Mouse (Mus musculus) 3T3-L1 (cell line): ENCODE data around the gene Tada2b.

Experiments used
- DNase-seq: peaks from one replicate; pipeline ENCODE4 v3.0.0-alpha.2; 2015; ENCODE audit warnings: low read depth, low spot score

The Tada2b gene

DNA sequence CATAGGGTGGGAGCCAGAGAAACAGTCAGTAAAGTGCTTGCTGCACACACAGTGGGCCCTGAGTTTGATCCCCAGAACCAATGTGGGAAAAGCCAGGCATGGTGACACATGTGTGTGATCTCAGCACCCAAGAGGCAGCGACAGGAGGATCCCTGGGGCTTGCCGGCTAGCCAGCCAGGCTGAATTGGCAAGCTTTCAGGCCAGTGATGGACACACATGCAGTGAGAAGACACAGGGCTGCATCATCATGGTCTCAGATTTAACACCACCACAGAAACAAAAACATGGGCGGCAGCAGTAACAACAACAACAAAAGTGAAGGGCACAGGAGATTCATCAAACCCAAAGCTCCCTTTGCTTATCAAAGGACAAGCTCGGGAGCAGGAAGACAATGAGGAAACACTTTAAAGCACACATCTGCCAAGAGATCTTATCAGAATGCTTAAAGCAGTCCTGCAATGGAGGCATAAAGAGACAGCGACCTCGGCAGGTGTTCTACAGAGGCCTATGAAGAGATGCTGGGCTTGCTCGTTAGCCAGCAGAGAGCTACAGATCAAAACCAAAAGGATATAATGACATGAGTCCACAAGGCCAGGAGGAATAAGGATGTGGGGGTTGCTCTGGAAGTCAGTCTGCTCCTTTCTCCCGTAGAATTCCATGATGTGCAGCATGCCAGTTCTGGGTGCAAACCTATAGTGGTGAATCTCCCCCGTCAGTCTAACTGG is 37.8 kb downstream of the Tada2b start:
- DNase-seq = no peak

DNA sequence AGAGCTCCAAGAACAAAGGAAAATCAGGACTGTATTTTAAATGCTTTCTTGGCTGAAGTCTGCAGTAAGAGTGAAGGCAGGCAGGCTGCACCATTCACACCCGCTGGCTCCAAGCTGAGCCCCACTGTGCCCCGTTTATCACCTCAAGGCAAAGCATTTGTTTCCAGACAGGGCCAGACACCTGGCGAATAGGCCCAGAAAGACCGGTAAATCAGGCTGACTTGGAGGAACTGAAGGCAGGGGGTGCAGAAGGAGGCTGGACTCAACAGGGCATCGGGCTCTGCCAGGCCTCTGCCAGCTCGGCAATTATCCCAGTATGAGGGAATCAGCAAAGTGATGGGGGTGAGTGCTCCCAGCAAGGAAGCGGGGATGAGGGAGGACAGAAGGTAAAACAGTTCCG is 39.1 kb downstream of the Tada2b start:
- no peak for DNase-seq

- no peak for DNase-seq
Measured at GRCm38 (mm10) chr5:36444611-36445010, 39.5 kb downstream of the Tada2b start.

DNA sequence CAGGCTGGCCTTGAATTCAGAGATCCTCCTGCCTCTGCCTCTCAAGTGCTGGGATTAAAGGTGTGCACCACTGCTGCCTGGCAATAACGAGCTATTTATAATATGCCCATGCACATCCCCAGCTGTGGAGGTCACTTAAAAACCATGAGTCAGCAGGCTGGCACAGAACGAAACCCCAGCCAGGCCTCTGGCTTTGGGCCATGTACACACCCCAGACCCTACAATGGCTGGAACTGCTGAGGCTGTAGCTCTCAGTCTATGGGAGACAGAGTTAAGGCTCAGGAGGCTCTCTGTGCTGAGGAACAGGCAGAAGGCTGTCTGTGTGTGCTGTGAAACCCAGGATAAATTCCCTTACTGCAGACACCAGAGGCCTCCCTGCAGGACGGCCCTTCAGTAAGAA is 43.3 kb downstream of the Tada2b start:
- DNase-seq = no peak

DNA sequence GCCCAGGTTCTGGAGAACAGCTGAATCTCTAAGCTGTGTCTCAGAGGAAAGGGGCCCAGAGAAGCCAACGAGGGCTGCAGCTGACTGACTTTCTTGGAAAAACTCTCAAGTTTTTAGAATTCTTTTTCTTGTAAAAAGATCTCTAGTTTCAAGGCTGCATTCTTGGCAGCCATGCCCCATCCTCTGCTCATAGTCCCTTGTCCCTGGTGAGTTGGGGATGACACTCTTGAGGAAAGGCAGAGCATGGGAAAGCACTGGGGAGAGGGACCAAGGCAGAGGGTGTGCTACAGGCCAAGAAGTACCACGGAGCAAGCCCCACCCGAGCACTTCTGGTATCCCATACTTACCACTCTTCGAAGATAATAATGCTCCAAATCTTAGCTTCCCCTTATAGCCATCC is 47.2 kb downstream of the Tada2b start:
- DNase-seq = no peak

DNA sequence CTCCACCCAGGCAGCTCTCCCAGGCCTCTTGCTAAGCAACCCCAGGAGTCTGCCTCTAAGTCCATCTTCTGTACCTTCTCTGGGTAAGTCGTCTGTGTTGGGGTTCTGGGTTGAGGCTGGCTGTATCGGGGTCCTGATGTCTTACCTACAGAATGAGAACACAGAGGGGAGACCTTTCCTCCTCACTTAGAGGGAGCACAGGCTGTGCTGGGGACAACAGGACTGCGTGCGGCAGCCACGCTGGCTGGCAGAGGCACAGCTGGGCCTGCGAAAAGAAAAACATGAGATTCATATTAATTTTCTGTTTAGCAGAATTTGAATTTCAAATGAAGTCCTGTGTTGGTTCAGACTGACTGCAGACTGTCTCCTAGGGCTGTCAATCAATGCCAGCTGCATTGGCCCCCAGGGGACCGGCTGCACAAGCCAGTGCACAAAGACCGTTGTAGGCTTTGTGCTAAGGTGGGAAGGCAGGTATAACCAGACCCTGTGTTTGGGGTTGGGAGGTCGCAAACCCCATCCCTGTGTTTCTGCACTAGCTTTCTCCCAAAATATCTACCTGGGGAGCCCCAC is 49.6 kb downstream of the Tada2b start:
- no peak for DNase-seq

DNA sequence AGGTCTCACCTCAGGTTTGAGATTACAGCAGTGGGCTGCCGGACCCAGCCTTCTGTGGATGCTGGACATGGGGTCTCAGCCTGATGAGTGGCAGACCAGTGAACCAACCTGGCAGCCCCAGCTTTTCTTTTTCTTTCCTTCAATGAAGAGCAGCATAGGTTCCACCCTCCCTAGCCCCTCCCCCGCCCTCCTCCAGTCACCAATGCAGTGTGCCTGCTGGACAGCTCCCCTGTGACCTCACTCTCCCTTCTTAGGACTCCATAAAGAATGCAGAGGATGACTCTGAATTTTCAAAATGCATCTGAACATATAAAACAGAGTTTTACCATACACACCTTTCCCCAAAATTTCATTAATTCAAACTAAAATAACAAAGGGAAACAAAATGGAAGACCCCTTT is 52.4 kb downstream of the Tada2b start:
- no peak for DNase-seq

- DNase-seq = no peak
Measured at GRCm38 (mm10) chr5:36429551-36429950, 54.5 kb downstream of the Tada2b start.

DNA sequence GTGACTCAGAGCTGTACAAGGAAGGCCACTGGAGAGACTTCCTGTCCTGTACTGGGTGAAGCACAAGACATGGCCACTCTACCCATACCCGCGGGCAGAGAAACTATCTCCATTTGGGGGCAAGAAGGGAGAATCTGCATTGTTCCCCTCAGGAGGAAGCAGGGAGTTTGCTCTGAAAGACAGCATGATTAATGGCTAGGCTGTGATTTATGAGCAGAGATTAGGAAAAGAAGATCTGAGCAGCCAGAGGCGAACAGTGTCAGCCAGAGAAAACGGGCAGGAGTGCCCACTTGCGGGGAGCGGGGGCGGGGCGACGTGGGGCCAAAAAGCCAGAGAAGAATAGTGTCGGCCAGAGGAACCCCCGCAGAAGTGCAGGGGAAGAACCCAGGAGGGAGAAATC is 56.3 kb downstream of the Tada2b start:
- peak; percentile 20 for DNase-seq

DNA sequence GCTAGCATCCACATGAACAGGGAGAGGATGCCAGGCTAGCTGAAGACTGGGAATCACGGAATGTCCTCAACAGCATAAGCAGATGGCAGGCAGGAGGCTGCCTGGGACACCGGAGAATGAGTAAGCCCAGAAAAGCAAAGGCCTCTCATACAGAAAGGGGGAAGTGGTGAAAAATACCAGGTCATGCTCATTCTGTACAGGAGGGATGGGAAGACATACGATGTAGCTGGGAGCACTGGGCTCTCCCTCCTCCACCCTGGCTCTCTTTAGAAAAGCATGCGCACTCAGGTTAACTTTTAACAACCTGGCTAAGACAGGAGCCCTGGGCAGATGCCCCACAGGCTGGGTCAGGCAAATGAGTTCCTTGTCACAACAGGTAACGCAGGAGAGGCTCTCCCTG is 57.7 kb downstream of the Tada2b start:
- no peak for DNase-seq

GRCm38 (mm10) chr5:36424676-36425075 is 59.4 kb downstream of the Tada2b start:
- no peak for DNase-seq
